Mouse (Mus musculus): ENCODE measurements at regions not wholly inside any gene's neighbourhood (a gene's known extent, or its start where the extent isn't known, plus 50 kb on each side); places are given as distances from the start of the nearest gene placed in this dataset.

GRCm38 (mm10) chr10:126599686-126600085 is 301.5 kb downstream of the Atp23 start:
- TF ChIP-seq GATA1 (IDR thresholded peaks at IDR 0.05; ENCODE audit: borderline replicate concordance, low read length) (no peak), FLI1 (IDR thresholded peaks at IDR 0.05; ENCODE audit: low read length) (no peak)

Measured in megakaryocyte, embryonic 14.5 days (primary cell).